Mouse (Mus musculus) lung, adult 2 months (tissue): Measurements from ENCODE around the gene Ppp1cb.

Source experiments
- CTCF ChIP-seq: fragments of 200-500 bp; IDR thresholded peaks from 2 replicates; pipeline ENCODE4 v1.5.1; 2011; ENCODE audit warnings: mild to moderate bottlenecking, low read length, control low read depth; ENCODE audit not compliant: insufficient read depth
- POLR2A ChIP-seq: fragments of 200-500 bp; IDR thresholded peaks from 2 replicates; pipeline ENCODE4 v1.6.1; 2011; ENCODE audit warnings: low read depth, mild to moderate bottlenecking, control low read depth, low read length, borderline replicate concordance; ENCODE audit errors: extremely low read depth

- TF ChIP-seq CTCF (no peak), POLR2A (no peak)
These were observed 48.9 kb upstream of the Ppp1cb start for GRCm38 (mm10) chr5:32409747-32410146.
